Mouse (Mus musculus) CH12.LX (cell line): ENCODE results near the gene Htr1a.

ENCODE experiments used
- CTCF ChIP-seq, 2 experiments: IDR thresholded peaks in 1 of 2; conservative IDR thresholded peaks in 1 of 2; 2 replicates each; pipeline ENCODE4 v1.5.1; 2011 to 2012; ENCODE audit warnings: low read depth in 2 of 2, low read length in 2 of 2, improper control_type of control experiment in 1 of 2, inconsistent platforms in 1 of 2, mild to moderate bottlenecking in 1 of 2, moderate library complexity in 1 of 2
- POLR2A ChIP-seq: IDR thresholded peaks from 2 replicates; pipeline ENCODE4 v1.6.1; 2011; ENCODE audit warnings: low read depth, mild to moderate bottlenecking, improper control_type of control experiment, low read length

- no peak for TF ChIP-seq POLR2A
- no peak for TF ChIP-seq CTCF (conservative IDR thresholded peaks at IDR 0.05 in 1 of 2, IDR thresholded peaks at IDR 0.05 in 1 of 2; ENCODE audit: low read depth in 2 of 2, low read length in 2 of 2)
Observed at GRCm38 (mm10) chr13:105433630-105434029, 9.8 kb upstream of the Htr1a start.
